Mouse (Mus musculus): ENCODE results near the gene Mllt10. TPM values are rescaled to one million over a fixed set of nuclear protein-coding genes. Genes with fewer than 3 reads are reported as not detected.

Gene Mllt10
- polyA plus RNA-seq (2012; rRNA removed) = 40.7 and 44.6 TPM in 2 replicates

DNA sequence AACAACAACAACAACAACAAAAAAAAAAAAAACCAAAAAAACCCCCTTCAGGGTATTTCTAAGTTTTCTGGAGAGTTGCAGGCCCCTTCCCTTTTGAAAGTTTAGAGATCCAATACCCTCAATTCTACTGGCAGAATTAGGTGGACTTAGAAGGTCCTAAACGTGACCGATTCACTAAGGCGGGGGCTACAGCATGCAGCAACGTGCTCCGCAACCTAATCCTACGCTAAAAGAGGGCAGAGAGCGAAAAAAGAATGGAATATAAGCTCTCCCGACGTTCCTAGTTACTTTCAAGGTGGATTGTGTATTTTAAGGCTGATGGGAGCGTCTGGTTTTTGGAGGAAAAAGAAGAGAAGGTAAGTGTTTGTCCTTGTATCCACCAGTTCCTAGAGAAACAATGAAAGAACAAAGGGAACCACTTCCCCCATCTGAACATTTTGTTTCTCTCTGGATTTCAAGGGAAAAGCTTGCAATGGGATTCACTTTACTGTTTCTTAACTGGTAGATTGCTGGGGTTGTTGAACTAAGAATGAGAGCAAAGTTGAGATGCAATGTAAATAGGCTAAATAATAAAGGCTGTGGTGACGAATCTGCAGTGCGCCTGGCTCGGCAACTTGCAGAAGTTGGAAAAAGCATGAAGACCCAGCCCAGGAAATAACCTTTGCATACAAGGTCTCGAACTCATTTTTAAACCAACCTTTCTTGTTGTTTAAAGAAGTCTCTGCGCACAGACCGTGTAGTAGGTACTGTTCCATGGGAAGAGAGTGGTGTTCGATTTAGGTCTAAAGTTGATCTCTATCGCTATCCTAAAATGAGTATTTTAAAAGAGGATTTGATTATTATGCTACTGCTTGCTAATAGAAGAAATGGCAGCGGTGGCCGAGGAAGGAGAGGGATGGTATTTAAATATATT is at the start of gene Mllt10:
Gene Mllt10 (plus strand): TSS at position 222 of the 913 bp plus-strand sequence.
- no peak for DNase-seq (ENCODE audit: extremely low spot score in 1 of 2, low spot score in 1 of 2)

DNA sequence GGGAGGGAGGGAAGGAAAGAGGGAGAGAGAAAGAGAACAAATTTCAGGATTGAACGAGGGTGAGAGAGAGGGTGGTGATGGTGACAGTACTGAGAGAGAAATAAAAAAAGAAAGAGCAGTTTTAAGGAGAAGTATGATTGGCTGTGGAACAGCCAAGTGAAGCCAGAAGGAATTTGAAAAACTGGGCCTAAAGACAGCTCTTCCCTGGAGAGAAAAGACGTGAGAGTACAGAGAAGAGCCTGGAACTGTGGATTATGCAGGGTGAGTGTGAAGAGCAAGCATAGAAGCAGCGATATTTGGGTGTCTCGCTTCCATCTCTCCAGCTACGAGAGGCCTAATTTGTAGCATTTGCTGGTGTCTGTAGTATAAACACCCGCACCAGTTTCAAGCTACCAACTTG is 43.8 kb upstream of the Mllt10 start:
- no peak for DNase-seq (ENCODE audit: extremely low spot score in 1 of 2, low spot score in 1 of 2)

DNA sequence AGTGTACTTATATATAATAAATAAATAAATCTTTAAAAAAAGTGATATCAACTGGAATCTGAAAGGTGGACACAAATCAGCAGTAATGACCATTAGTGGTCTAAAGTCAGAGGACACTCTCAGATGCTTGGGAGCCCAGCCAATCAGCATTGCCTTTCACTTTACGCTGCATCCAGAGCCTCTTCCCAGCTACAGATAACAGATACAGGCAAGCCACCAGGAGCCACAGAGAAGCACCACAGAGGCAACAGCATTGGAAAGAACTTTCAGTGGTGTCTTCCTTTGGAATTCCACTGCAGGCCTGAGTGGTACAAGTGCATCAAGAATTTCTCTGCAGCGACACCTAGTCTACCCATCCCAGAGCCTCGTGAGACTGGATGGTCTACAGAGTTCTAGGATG is 42.2 kb upstream of the Mllt10 start:
- DNase-seq (ENCODE audit: extremely low spot score in 1 of 2, low spot score in 1 of 2) = no peak

DNA sequence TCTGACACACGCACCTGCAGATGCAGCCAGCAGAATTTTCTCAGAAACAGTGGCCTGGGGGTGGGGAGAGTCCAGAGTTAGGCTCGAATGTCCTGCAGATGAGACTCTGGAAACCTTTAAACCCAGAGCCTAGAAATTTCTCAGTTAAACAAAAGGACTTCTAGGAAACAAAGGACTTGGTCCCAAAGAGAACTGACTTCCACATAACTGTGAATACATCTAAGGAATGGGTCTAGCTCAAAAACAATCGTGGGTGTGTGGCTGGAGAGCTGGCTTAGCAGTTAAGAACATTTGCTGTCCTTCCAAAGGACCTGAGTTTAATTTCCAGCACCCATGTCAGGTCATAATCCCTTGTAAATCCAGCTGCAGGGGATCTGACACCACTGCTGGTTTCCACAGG is 39.5 kb upstream of the Mllt10 start:
- DNase-seq (ENCODE audit: extremely low spot score in 1 of 2, low spot score in 1 of 2) = no peak

DNA sequence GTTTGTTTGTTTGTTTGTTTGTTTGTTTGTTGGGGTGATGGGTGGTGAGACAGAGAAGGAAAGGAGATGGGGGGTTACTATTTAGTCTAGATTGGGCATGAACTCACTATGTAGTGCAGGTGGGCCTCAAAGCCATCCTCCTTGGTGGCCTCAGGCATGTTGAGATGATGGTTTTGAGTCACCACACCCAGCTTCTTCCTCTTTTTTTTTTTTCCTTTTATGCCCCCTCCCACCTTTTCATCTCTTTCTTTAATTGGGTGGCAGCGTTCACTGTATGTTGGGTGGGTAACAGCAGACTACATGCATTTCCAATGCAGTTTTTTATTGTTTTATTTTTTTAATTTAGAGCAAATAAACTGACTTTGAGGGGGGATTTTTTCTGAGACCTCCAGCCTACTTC is 38.4 kb upstream of the Mllt10 start:
- DNase-seq (ENCODE audit: extremely low spot score in 1 of 2, low spot score in 1 of 2) = no peak

DNA sequence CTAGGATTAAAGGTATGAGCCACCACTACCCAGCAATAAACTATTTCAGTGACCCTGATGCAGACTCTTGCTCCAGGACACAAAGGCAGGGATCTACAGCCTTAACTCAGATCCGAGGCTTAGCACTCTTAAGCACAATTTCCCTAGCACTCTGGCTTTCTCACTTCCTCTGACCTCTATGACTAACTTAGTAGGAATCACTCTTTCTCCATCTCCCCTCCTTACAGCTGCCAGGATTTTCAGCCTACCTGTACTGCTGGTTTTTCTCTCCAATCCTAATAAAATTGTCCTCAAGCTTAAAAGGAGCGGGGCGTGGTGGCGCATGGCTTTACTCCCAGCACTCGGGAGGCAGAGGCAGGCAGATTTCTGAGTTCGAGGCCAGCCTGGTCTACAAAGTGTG is 37.7 kb upstream of the Mllt10 start:
- no peak for DNase-seq (ENCODE audit: extremely low spot score in 1 of 2, low spot score in 1 of 2)

DNA sequence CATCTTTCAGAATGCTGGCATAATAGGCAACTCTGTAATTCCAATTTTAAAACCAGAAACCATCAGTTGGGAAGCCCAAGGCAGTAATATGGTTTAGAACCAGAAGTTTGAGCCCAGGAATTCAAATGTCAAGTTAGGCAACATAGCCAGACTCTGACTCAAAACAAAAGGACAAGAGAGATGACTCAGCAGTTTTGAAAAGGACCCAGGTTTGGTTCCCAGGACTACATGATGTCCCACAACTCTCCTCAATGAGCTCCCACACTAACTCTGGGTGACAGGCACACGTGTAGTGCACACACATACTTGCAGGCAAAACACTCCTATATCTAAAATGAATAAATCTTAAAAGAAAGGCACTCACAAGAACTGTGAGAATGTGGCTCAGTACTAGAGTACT is 35.9 kb upstream of the Mllt10 start:
- no peak for DNase-seq (ENCODE audit: extremely low spot score in 1 of 2, low spot score in 1 of 2)

DNA sequence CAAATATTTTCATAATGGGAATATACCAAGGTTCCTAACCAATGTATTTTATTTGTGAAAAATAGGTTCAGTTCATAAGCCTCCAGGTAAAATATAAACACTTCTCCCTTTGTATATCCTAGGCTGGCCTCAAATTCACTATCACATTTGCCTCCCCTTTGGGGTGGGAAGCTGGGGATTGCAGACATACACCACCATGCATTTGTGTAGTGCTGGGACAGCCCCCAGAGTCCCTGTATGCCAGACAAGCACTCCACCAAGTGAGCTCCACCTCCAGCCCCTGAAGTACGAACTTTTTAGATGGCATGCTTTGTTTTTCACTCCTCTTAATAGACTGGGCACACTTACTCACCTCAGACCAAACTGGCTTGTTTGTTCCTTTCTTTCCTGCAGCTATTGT is 32.2 kb upstream of the Mllt10 start:
- no peak for DNase-seq (ENCODE audit: extremely low spot score in 1 of 2, low spot score in 1 of 2)

DNA sequence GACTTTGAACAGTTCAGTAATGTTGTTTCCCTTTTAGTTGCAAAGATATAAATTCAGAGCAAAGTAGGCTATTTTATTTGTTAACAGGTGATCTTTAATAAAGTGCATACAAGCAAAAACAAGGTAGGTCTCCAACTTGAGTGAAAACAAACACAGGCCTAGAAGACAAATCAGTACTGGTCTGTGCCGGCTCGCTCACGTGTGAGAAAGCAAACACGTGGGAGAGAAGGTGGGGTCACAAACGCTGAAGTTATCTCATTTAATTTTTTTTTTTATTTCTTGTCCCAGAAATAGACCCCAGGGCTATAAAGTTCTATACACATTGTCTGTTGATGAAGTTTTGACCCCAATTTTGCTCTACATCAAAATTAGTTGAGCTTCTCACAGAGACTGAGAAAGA is 29.9 kb upstream of the Mllt10 start:
- no peak for DNase-seq (ENCODE audit: extremely low spot score in 1 of 2, low spot score in 1 of 2)

DNA sequence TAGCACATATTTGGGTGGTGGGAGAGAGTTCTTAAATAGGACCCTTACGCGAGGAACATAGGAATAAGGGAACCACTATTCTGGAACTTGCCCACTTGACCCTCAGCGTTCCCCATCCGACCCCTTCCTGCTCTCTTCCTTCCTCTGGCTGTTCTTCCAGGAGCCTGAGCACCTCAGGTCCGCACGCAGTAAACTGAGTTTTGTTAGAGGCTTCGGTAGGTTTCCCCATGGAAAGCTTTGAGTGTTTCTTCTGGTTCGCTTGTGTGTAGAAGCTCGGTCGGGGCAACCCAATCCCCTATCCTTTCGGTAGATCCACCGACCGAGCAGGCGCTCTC is 29.3 kb upstream of the Mllt10 start:
- no peak for DNase-seq (ENCODE audit: extremely low spot score in 1 of 2, low spot score in 1 of 2)

DNA sequence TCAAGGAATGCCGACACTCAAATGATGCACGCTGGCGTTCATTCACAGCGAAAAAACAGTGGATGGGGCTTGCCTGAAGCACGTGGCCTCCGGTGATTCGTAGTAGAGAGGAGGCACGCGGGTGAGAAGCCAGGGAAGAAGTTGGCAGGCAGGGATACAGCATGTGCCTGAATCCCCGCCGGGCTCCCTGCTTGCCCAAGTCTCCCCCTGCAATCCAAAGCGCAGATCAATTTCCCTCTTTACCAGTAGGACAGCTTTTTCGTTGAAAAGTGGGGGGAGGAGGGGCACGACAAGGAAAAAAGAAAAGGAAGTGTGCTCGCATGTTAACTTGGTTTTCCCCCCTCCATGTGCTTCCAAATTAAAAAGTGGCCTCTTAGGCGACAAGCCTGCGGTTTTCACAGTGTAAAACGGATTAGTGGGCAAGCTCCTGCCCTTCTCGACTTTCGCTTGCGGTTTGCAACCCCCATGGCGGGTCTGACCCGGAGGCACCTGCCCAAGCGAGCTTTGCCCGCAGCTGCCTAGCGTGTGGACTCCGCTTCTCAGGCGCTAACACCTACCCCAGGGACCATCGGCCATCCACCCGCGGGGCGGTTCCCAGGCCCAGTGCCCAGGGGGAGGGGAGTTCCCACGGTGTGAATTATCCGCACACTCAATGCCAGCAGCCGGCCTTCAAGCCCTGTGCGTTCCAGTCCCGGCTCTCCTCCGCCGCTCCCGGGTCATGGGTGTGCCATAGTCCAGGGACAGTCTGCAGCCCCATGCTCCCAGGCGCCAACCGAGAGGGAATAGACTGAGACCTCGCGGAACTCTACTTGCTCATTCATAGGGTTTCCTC is 28.7 kb upstream of the Mllt10 start:
- DNase-seq (ENCODE audit: extremely low spot score in 1 of 2, low spot score in 1 of 2) = peak in 1 of 2 experiments; percentile 56

DNA sequence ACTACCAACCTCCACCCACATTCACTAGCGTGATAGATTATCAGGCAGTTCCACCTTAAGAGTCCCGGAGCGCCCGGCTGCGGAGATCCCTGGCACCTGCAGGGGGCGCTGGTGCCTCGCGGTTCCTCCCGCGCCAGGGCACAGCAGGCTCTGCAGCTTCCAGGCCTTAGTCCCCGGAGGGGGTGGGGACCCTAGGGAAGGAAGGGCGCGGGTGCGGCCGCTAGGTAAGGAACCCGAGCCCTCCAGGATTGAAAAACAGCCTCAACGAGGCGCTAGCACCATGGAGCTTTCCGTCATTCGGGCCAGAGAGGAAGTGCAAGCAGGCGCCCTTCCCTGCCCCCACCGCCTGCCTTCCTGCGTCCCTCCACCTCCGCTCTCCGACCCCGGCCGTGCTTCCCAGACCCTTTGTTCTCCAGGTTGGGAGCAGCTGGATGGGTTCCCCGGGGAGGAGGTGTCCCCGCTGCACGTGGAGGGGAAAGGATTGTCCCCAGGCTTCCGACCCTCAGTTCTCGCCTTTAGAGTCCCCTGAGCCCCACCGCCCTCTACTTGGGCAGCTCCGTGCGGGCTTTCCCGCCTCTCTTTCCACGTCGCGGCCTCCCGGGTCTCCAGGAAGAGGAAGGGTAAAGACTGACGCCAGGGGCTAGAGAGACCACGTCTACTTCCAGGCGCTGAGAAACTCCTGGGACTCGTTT is 27.4 kb upstream of the Mllt10 start:
- peak; percentile 85 to 96 for DNase-seq (ENCODE audit: extremely low spot score in 1 of 2, low spot score in 1 of 2)

DNA sequence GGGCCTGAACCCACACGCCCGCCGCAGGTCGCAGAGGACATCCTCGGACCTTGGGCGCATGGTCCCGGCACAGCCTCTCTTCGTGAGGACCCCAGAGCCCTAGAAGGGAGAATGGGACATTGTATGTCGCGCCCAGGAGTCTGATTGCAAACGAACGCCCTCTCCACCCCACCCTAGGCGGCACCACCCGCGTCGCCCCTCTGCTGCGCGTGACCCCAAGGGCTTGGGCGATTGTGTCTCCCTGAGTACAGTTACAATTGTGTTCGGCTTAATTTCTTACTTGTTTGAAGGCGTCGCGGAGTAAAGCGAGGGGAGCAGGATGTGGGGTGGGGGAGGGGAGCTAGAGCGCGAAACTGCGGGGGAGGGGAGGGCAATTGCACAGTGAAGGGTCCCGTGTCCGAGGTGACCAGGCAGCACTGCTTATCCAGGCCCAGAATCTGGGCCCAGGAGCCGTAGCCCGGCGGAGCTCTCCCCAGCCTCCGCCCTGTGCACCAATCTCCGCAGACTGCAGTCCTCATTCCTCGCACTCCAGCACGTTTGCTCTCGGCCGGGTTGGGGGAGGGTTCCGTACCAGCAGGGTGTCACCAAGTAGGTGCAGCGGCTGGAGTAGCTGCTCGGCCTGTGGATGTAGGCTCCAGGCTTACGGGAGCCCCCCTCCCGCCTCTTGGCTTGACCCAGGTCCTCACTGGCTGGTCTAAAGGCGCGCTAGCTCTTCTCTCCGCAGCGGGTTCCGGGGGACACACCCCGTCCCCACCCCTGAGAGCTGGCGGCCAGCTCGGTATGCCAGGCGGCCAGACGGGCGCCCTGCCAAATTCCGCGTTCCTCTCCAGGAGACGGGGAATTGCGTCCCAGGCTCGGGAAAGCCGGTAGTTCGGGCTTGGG is 26.7 kb upstream of the Mllt10 start:
- peak in 1 of 2 experiments; percentile 81 for DNase-seq (ENCODE audit: extremely low spot score in 1 of 2, low spot score in 1 of 2)

DNA sequence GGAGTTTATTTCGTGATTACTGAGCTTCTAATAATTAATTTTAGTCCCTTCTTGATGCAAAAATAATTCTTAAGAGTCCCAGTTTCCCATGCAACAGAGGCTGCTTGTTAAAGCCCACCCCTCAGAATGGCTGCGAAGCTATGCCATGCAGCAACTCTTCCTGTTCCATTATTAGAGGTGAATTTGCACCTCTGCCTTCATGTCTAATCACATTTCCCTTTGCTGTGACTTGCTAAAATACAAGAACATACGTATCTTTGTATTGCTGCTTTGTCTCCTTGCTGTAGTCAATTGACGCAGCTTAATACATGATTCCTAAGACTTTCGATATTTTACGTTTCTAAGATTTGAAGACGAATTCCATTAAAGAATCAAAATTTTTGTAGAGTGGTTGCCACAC is 25.4 kb upstream of the Mllt10 start:
- DNase-seq (ENCODE audit: extremely low spot score in 1 of 2, low spot score in 1 of 2) = no peak

DNA sequence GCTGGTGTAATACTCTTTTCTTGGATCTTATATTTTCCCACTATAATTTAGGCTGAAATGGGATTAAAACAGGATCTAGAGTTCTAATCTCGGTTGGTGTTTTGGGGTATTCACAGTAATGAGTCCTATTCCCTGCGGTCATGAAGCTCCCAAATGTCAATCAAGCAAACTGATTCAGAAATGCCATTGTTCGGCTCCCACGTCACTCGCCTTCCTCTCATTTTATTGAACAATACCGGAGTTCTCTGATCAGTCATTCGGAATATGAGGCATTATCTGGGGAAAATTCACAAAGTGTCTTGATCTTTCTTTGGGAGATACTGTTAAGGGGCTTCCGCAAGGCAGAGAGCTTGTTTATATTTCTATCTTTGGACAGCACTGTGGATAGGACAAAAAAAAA is 24.5 kb upstream of the Mllt10 start:
- DNase-seq (ENCODE audit: extremely low spot score in 1 of 2, low spot score in 1 of 2) = no peak

DNA sequence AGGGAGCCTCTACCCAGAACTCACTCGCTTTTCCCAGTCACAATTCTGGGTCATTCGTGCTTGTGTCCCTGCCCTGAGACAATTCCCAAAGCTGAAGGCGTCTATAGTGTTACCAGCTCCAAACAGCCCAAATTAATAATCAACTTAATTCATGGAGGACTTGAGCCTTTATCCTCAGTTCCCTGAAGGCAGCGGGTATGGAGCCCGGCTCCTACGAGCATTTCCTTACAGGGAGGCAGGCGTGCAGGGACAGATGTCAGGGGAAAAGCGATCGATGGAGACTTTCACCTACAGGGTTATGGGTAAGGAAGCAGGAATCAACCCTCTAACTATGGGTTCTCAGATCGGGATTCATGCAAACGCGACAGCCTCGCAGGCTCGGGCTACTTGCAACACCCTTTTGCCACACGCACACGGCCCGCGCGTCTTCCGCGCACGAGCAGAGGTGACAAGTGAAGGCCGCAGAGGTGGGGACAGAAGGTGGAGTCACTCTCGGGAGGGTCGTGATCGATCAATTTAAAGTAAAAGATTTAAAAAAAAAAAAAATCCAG is 23.7 kb upstream of the Mllt10 start:
- DNase-seq (ENCODE audit: extremely low spot score in 1 of 2, low spot score in 1 of 2) = peak in 1 of 2 experiments; percentile 33

DNA sequence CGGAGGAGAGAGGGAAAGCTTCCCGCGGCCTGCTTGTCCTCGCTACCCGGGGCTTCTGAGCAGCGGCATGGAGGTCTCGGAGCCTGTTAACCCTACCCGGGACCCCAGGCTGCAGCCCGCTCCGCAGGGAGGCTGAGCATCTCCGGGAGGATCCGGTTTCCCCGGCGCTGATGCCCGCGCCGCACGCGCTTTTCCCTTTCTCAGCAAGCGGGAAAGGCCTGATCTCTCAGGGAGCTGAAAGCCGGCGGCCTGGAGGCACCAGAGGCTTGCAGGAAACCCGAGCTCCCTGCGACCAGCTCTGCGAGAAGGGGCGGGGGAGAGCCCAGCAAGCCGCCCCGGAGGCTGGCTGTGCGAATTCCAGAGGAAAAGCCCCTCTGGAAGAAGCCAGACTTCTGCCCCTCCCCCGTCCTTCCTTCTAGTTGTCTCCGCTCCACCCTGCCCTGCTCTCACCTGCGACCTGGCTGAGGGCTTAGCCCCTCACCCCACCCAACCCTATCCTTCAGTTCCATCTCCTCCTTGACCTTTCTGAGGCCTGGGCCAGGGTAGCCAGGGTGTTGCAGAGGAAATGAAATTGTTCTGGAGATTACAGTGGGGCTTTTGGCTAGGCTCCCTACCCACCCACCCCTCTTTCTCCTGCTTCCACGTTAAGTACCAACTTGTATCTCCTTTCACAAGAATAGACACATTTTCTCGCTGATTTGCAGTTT is 23.1 kb upstream of the Mllt10 start:
- DNase-seq (ENCODE audit: extremely low spot score in 1 of 2, low spot score in 1 of 2) = peak in 1 of 2 experiments; percentile 42

DNA sequence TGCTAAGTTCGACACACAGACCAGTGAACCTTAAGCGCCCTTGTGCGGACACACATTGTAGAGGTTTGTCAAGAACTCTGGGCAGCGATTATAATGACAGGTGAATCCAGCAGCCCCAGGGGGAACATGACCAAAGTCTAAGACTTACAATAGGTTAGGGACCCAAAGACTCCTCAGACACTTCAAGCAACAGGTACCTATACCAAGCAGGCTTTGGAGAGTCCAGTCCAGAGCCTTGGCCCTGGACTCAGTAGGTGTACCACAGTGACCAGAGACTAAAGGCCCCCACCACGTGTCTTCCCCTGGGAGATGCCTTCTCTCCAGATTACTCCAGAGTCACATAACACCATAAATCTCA is 22.5 kb upstream of the Mllt10 start:
- no peak for DNase-seq (ENCODE audit: extremely low spot score in 1 of 2, low spot score in 1 of 2)

Measured in frontal cortex, adult 2 months (tissue).